Mouse (Mus musculus): ENCODE measurements around the gene Isoc2b. TPM values are rescaled to one million over a fixed set of nuclear protein-coding genes. Genes with fewer than 3 reads are reported as not detected.

The Isoc2b gene
- total and polyA plus RNA-seq, 3 experiments, result 3.9 to 19.5 (median 10.0) TPM

GRCm38 (mm10) chr7:4842077-4842476, 28.0 kb downstream of the Isoc2b start:
- in situ Hi-C loops (cut with MboI; ENCODE audit: low pct_ligation_motif_present, low pct_unique_long_range_greater_than_20kb, low sequenced_read_pairs) (no loop called here), dilution Hi-C loops (cut with MboI; ENCODE audit: extremely low pct_ligation_motif_present, extremely low pct_unique_long_range_greater_than_20kb, low sequenced_read_pairs) (no loop called here)
- no peaks in the 10 kb centered on the region for H3K36me3 ChIP-seq (replicated peaks in 1 of 2; ENCODE audit: control insufficient read depth in 1 of 2, insufficient read depth in 1 of 2, low read length in 1 of 2)
- no peak for DNase-seq (ENCODE audit: extremely low read depth)
- peaks cover 7 to 15% of the 10 kb centered on the region in 2 experiments for H3K4me1 ChIP-seq (ENCODE audit: control insufficient read depth in 1 of 2, insufficient read depth in 2 of 2)
- H3K9me3 ChIP-seq (replicated peaks; ENCODE audit: low read length), result no peaks in the 10 kb centered on the region
- no peak overlapping the region for H3K9ac ChIP-seq (ENCODE audit: insufficient read depth, low read depth)
- H3K4me2 ChIP-seq (ENCODE audit: insufficient read depth, low read depth, poor library complexity, severe bottlenecking), result 0 out of 2 replicates have a peak overlapping the region, but pooled peaks have one; percentile 73
- TF ChIP-seq JUND (conservative IDR thresholded peaks at IDR 0.05; ENCODE audit: low read depth, low read length), result no peak
- TF ChIP-seq ZNF384 (IDR thresholded peaks at IDR 0.05; ENCODE audit: low read depth, low read length), result no peak
- TF ChIP-seq CTCF (conservative IDR thresholded peaks at IDR 0.05 in 1 of 2, IDR thresholded peaks at IDR 0.05 in 1 of 2; ENCODE audit: low read depth in 2 of 2, low read length in 2 of 2), result no peak
- no peak for TF ChIP-seq RCOR1 (conservative IDR thresholded peaks at IDR 0.05; ENCODE audit: low read depth, low read length)
- TF ChIP-seq TCF12 (IDR thresholded peaks at IDR 0.05; ENCODE audit: low read depth, low read length), result no peak
- no peak for TF ChIP-seq USF1 (IDR thresholded peaks at IDR 0.05; ENCODE audit: low read depth, low read length)
- TF ChIP-seq PAX5 (IDR thresholded peaks at IDR 0.05; ENCODE audit: low read length), result no peak
- no peak for TF ChIP-seq UBTF (IDR thresholded peaks at IDR 0.05; ENCODE audit: low read depth, low read length)
- no peak for TF ChIP-seq SMC3 (IDR thresholded peaks at IDR 0.05; ENCODE audit: low read depth, low read length)
- TF ChIP-seq TBP (conservative IDR thresholded peaks at IDR 0.05; ENCODE audit: low read depth, low read length), result no peak
- no peak for TF ChIP-seq CHD1 (IDR thresholded peaks at IDR 0.05; ENCODE audit: low read depth, low read length)
- no peak for TF ChIP-seq SIN3A (IDR thresholded peaks at IDR 0.05; ENCODE audit: low read length)
- no peak for TF ChIP-seq KAT2A (IDR thresholded peaks at IDR 0.05; ENCODE audit: insufficient replicate concordance, low read length)
- no peak for TF ChIP-seq RAD21 (IDR thresholded peaks at IDR 0.05; ENCODE audit: low read depth, low read length)
- TF ChIP-seq NELFE (IDR thresholded peaks at IDR 0.05; ENCODE audit: low read depth, low read length), result no peak
- no peak for TF ChIP-seq MXI1 (IDR thresholded peaks at IDR 0.05; ENCODE audit: low read depth, low read length)
- TF ChIP-seq ZMIZ1 (IDR thresholded peaks at IDR 0.05; ENCODE audit: low read depth, low read length), result no peak
- TF ChIP-seq MEF2A (IDR thresholded peaks at IDR 0.05; ENCODE audit: borderline replicate concordance, low read depth, low read length), result no peak
- no peak for TF ChIP-seq HCFC1 (IDR thresholded peaks at IDR 0.05; ENCODE audit: low read depth, low read length)
- H3K79me2 ChIP-seq (replicated peaks; ENCODE audit: control insufficient read depth, extremely low read depth, insufficient read depth, poor library complexity, severe bottlenecking), result no peaks in the 10 kb centered on the region
- H3K4me3 ChIP-seq (replicated peaks in 1 of 3; ENCODE audit: low read depth in 2 of 3, low read length in 2 of 3, poor library complexity in 1 of 3), result no peak overlapping the region
- H3K27ac ChIP-seq (ENCODE audit: insufficient read depth, low read depth), result no peak overlapping the region
- peaks cover 57% of the 10 kb centered on the region for H3K27me3 ChIP-seq (replicated peaks)

- Histone ChIP-seq H3K4me3 (replicated peaks in 1 of 3; ENCODE audit: low read depth in 2 of 3, low read length in 2 of 3, poor library complexity in 1 of 3) (no peak overlapping the region), H3K27me3 (replicated peaks) (peaks cover 81% of the 10 kb centered on the region), H3K79me2 (replicated peaks; ENCODE audit: control insufficient read depth, extremely low read depth, insufficient read depth, poor library complexity, severe bottlenecking) (no peaks in the 10 kb centered on the region), H3K9me3 (replicated peaks; ENCODE audit: low read length) (no peaks in the 10 kb centered on the region), H3K4me2 (ENCODE audit: insufficient read depth, low read depth, poor library complexity, severe bottlenecking) (no peak overlapping the region), H3K9ac (ENCODE audit: insufficient read depth, low read depth) (no peak overlapping the region), H3K27ac (ENCODE audit: insufficient read depth, low read depth) (no peak overlapping the region), H3K36me3 (replicated peaks in 1 of 2; ENCODE audit: control insufficient read depth in 1 of 2, insufficient read depth in 1 of 2, low read length in 1 of 2) (no peaks in the 10 kb centered on the region), H3K4me1 (ENCODE audit: control insufficient read depth in 1 of 2, insufficient read depth in 2 of 2) (peaks cover 4 to 5% of the 10 kb centered on the region in 2 experiments)
- dilution Hi-C loops (cut with MboI; ENCODE audit: extremely low pct_ligation_motif_present, extremely low pct_unique_long_range_greater_than_20kb, low sequenced_read_pairs) (no loop called here), in situ Hi-C loops (cut with MboI; ENCODE audit: low pct_ligation_motif_present, low pct_unique_long_range_greater_than_20kb, low sequenced_read_pairs) (no loop called here)
- DNase-seq (ENCODE audit: extremely low read depth), result no peak
- TF ChIP-seq ELF1 (IDR thresholded peaks at IDR 0.05; ENCODE audit: low read depth, low read length), result no peak
- TF ChIP-seq HCFC1 (IDR thresholded peaks at IDR 0.05; ENCODE audit: low read depth, low read length), result no peak
- TF ChIP-seq SMC3 (IDR thresholded peaks at IDR 0.05; ENCODE audit: low read depth, low read length), result no peak
Observed at GRCm38 (mm10) chr7:4837639-4838038, 32.4 kb downstream of the Isoc2b start.

Data from CH12.LX (cell line).